Mouse (Mus musculus) limb, embryonic 14.5 days (tissue): ENCODE measurements at regions not wholly inside any gene's neighbourhood (a gene's known extent, or its start where the extent isn't known, plus 50 kb on each side); places are given as distances from the start of the nearest gene placed in this dataset.

Experiments
- ATAC-seq: fragments of 200-750 bp; cut with Nextera tagmentation; 2 replicates; pipeline ENCODE4 v1.8.0; 2017; ENCODE audit warnings: low read depth, moderate number of reproducible peaks, moderate TSS enrichment; ENCODE audit not compliant: low FRiP score
- DNase-seq: peaks from one replicate; pipeline ENCODE4 v3.0.0-alpha.2; 2015; ENCODE audit warnings: low spot score
- H3K27ac ChIP-seq: fragments of 300-500 bp; sonication (generic); replicated peaks from 2 replicates; pipeline ENCODE4 v1.5.1; 2014; ENCODE audit warnings: low read depth, mild to moderate bottlenecking, low read length, moderate library complexity, mixed read lengths
- H3K27me3 ChIP-seq: fragments of 300-500 bp; sonication (generic); 2 replicates; pipeline ENCODE4 v1.6.1; 2014; ENCODE audit warnings: low read length, mixed read lengths; ENCODE audit not compliant: control insufficient read depth, insufficient read depth
- H3K36me3 ChIP-seq: fragments of 300-500 bp; sonication (generic); 2 replicates; pipeline ENCODE4 v1.6.1; 2014; ENCODE audit warnings: mild to moderate bottlenecking, low read length, moderate library complexity, mixed read lengths; ENCODE audit not compliant: control insufficient read depth, insufficient read depth
- H3K4me1 ChIP-seq: fragments of 300-500 bp; sonication (generic); 2 replicates; pipeline ENCODE4 v1.6.1; 2014; ENCODE audit warnings: antibody characterized with exemption, low read length, mixed read lengths; ENCODE audit not compliant: control insufficient read depth, insufficient read depth
- H3K4me2 ChIP-seq: fragments of 300-500 bp; sonication (generic); replicated peaks from 2 replicates; pipeline ENCODE4 v1.6.1; 2014; ENCODE audit warnings: low read depth, mild to moderate bottlenecking, low read length, moderate library complexity; ENCODE audit not compliant: severe bottlenecking
- H3K4me3 ChIP-seq: fragments of 300-500 bp; sonication (generic); replicated peaks from 2 replicates; pipeline ENCODE4 v1.5.1; 2014; ENCODE audit warnings: low read length
- H3K9ac ChIP-seq: fragments of 300-500 bp; sonication (generic); 2 replicates; pipeline ENCODE4 v1.6.1; 2014; ENCODE audit warnings: mild to moderate bottlenecking, low read depth, low read length, moderate library complexity; ENCODE audit not compliant: severe bottlenecking
- H3K9me3 ChIP-seq: fragments of 300-500 bp; sonication (generic); 2 replicates; pipeline ENCODE4 v1.6.1; 2016; ENCODE audit warnings: low read length; ENCODE audit not compliant: control insufficient read depth
- POLR2A ChIP-seq: fragments of 200-500 bp; IDR thresholded peaks from 2 replicates; pipeline ENCODE4 v1.8.0; 2012; ENCODE audit warnings: inconsistent platforms, mild to moderate bottlenecking, moderate library complexity, borderline replicate concordance; ENCODE audit not compliant: insufficient read depth, insufficient read length; ENCODE audit errors: extremely low read depth
- WGBS: fragments of 180-500 bp; shearing (Covaris S2); extraction: QIAGEN DNeasy Blood & Tissue Kit; methylation state at CpG from one replicate; pipeline ENCODE4 v1.1.7; 2014; 5-methylcytosine and 5-hydroxymethylcytosine counted together

- TF ChIP-seq POLR2A, result no peak
- DNase-seq (no peak), ATAC-seq (no peak)
- Histone ChIP-seq H3K9ac (no peak overlapping the region), H3K4me2 (no peak overlapping the region), H3K4me1 (no peaks in the 10 kb centered on the region), H3K27me3 (no peaks in the 10 kb centered on the region), H3K9me3 (no peaks in the 10 kb centered on the region), H3K36me3 (no peaks in the 10 kb centered on the region), H3K27ac (no peak overlapping the region), H3K4me3 (no peak overlapping the region)
These were observed 191.4 kb upstream of the Mbnl1 start for GRCm38 (mm10) chr3:60281229-60281628.

GRCm38 (mm10) chr3:60281959-60282495, 190.6 kb upstream of the Mbnl1 start:
- Histone ChIP-seq H3K9ac (no peak overlapping the region), H3K36me3 (no peaks in the 10 kb centered on the region), H3K27me3 (no peaks in the 10 kb centered on the region), H3K4me2 (no peak overlapping the region), H3K27ac (no peak overlapping the region), H3K9me3 (no peaks in the 10 kb centered on the region), H3K4me3 (no peak overlapping the region), H3K4me1 (no peaks in the 10 kb centered on the region)
- WGBS, result 70% methylated on average over 3 of the region's 3 CpGs
- TF ChIP-seq POLR2A, result no peak
- no peak for ATAC-seq
- DNase-seq, result no peak

GRCm38 (mm10) chr3:60292142-60292541, 180.5 kb upstream of the Mbnl1 start:
- Histone ChIP-seq H3K4me3 (no peak overlapping the region), H3K4me2 (no peak overlapping the region), H3K9me3 (no peaks in the 10 kb centered on the region), H3K27me3 (no peaks in the 10 kb centered on the region), H3K9ac (no peak overlapping the region), H3K4me1 (no peaks in the 10 kb centered on the region), H3K36me3 (no peaks in the 10 kb centered on the region), H3K27ac (no peak overlapping the region)
- DNase-seq, result no peak
- no peak for TF ChIP-seq POLR2A
- ATAC-seq, result no peak
- WGBS, result 84% methylated on average over 2 of the region's 2 CpGs

DNA sequence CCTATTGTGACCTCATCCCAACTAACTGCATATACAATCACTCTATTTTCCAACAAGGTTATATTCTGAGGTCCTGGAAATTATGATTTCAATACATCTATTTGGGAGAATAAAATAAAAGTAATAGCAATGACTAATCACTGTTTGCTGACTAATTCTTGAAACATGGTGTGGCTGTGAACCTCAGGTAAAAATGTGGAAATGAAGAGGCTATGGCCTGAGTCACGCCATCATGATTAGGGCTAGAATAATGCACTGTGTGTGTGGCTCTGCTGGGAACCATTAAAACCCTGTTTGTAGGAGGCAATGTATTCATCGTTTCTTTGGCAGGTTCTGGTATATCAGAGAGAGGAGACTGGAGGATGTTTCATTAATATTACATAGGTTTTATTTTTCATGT, 179.7 kb upstream of the Mbnl1 start:
- Histone ChIP-seq H3K4me1 (no peaks in the 10 kb centered on the region), H3K9ac (no peak overlapping the region), H3K4me3 (no peak overlapping the region), H3K9me3 (no peaks in the 10 kb centered on the region), H3K27ac (no peak overlapping the region), H3K27me3 (no peaks in the 10 kb centered on the region), H3K36me3 (no peaks in the 10 kb centered on the region), H3K4me2 (no peak overlapping the region)
- ATAC-seq (no peak), DNase-seq (no peak)
- TF ChIP-seq POLR2A, result no peak
- 63% methylated on average over 2 of the region's 2 CpGs for WGBS

GRCm38 (mm10) chr3:60305399-60305798, 167.2 kb upstream of the Mbnl1 start:
- no peak for ATAC-seq
- Histone ChIP-seq H3K36me3 (no peaks in the 10 kb centered on the region), H3K9ac (no peak overlapping the region), H3K27ac (no peak overlapping the region), H3K27me3 (no peaks in the 10 kb centered on the region), H3K4me3 (no peak overlapping the region), H3K9me3 (no peaks in the 10 kb centered on the region), H3K4me2 (no peak overlapping the region), H3K4me1 (no peaks in the 10 kb centered on the region)
- no peak for DNase-seq
- WGBS, result 87% methylated on average over 3 of the region's 3 CpGs
- no peak for TF ChIP-seq POLR2A

DNA sequence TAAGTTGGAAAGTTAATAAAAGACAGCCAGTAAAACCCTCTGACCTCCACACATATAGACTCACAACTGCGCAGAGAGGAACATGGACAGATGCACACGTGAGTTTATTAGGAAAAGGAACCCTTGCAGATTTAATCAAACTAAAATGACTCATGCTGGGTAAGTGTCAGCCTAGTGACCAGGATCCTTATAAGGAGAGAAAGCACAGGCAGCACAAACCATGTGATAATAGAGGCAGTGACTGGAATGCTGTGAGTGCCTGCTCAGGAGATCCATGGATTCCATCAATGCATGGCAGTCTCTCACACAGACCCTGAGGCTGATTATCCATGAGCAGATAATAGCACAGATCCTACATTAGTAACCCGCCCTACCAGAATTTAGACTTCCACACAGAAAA, 162.2 kb upstream of the Mbnl1 start:
- no peaks in the 10 kb centered on the region for H3K4me1 ChIP-seq
- no peak overlapping the region for H3K27ac ChIP-seq
- H3K36me3 ChIP-seq, result no peaks in the 10 kb centered on the region
- no peak for TF ChIP-seq POLR2A
- ATAC-seq (no peak), DNase-seq (no peak)
- no peaks in the 10 kb centered on the region for H3K9me3 ChIP-seq
- no peaks in the 10 kb centered on the region for H3K27me3 ChIP-seq
- 72% methylated on average over 3 of the region's 3 CpGs for WGBS
- no peak overlapping the region for H3K4me2 ChIP-seq
- H3K4me3 ChIP-seq, result no peak overlapping the region
- no peak overlapping the region for H3K9ac ChIP-seq
